Comparison of ENCODE assay signal across 9 mouse cellular contexts in the genomic region with DNA sequence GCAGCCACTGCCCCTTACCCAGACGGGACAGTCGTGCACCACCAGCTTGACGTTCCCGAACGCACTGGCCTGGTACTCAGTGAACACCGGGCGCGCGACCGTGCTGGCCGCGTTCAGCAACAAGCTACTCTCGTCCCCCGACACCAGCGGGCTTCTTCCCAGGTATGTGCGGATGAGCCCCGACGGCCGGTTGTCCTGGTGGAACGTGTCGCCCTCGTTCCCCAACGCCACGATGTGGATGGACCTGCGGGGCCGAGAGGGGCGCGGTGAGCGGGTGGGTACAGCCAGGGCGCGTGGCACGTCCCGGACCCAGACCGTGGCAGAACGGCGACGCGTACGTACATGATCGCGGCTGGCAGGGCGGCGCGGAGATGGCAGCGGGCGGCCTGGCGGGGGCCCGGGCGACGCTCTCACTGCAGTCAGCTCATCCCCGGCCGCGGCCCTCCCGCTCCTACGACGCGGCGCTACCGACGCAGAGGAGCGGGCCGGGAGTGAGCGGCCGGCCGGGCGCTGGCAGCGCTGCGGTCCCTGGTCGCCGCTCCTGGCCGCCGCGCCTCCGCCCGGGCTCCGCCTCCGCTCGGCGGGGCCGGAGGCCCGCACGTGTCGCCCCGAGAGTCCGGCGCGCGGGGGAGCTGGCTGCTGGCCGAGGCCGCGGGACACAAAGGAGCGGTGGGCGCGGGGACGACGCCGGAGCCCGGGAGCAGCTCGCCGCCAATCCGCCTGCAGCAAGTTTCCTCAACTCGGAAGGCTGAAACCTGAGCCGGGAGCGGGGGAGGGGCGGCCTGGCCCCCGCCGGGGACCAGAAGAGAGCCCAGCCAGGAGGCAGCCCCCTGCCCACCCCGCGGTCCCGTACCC. TPM values are rescaled to one million over a fixed set of nuclear protein-coding genes. Genes with fewer than 3 reads are reported as not detected.
DNase-seq lines count a peak whose midpoint lies in the region; ATAC-seq and TF ChIP-seq lines count a peak whose summit lies in the region.
"Had no signal": no experiment of that assay in that cellular context is flagged by ENCODE, and none has a peak within 500 bp of the region (broad histone marks: within the 10 kb centered on the region; RNA-seq: fewer than 3 reads in every experiment).

A gene (minus strand): TSS at position 737 of the 855 bp plus-strand sequence.

- peak within 1 kb of the TSS; percentile 96 for H3K9ac ChIP-seq in forebrain, embryonic 14.5 days (ENCODE audit: low read length)
- peak within 1 kb of the TSS; percentile 91 for H3K9ac ChIP-seq in heart, postnatal 0 days (replicated peaks; ENCODE audit: low read depth, low read length)
- H3K9ac ChIP-seq in liver, embryonic 14.5 days (replicated peaks), result peak within 1 kb of the TSS; percentile 61
- peak within 1 kb of the TSS; percentile 96 for H3K9ac ChIP-seq in neural tube, embryonic 12.5 days

- peaks cover 16% of the 10 kb centered on the region for H3K4me1 ChIP-seq in forebrain, embryonic 14.5 days (ENCODE audit: control insufficient read depth, insufficient read depth, low read length)
- peaks cover 12% of the 10 kb centered on the region for H3K4me1 ChIP-seq in heart, postnatal 0 days (ENCODE audit: control insufficient read depth, insufficient read depth)
- H3K4me1 ChIP-seq in liver, embryonic 14.5 days (replicated peaks; ENCODE audit: control insufficient read depth in 2 of 2, insufficient read depth in 2 of 2, low read length in 1 of 2), result peaks cover 0 to 4% of the 10 kb centered on the region in 2 experiments; a peak in 2 of 4 replicates
- peaks cover 17% of the 10 kb centered on the region for H3K4me1 ChIP-seq in neural tube, embryonic 12.5 days

- H3K4me3 ChIP-seq in forebrain, embryonic 14.5 days (ENCODE audit: low read depth, low read length), result peak within 1 kb of the TSS; percentile 83
- H3K4me3 ChIP-seq in heart, postnatal 0 days (ENCODE audit: low read depth, low read length), result peak within 1 kb of the TSS; percentile 81
- peak within 1 kb of the TSS; percentile 60 to 77 for H3K4me3 ChIP-seq in liver, embryonic 14.5 days (ENCODE audit: insufficient read depth in 1 of 2, low read depth in 2 of 2, low read length in 2 of 2)
- peak within 1 kb of the TSS; percentile 73 for H3K4me3 ChIP-seq in neural tube, embryonic 12.5 days

- H3K36me3 ChIP-seq in forebrain, embryonic 14.5 days (ENCODE audit: control insufficient read depth, insufficient read depth, low read length), result peaks cover 6% of the 10 kb centered on the region
- H3K36me3 ChIP-seq in heart, postnatal 0 days (replicated peaks; ENCODE audit: control insufficient read depth, insufficient read depth, low read length), result peaks cover 12% of the 10 kb centered on the region; the same call in 1 of the 2 replicates
- H3K36me3 ChIP-seq in liver, embryonic 14.5 days (replicated peaks; ENCODE audit: control insufficient read depth, insufficient read depth, low read depth), result no peaks in the 10 kb centered on the region
- H3K36me3 ChIP-seq in neural tube, embryonic 12.5 days, result peaks cover 8% of the 10 kb centered on the region

- peak within 1 kb of the TSS; percentile 71 for H3K4me2 ChIP-seq in forebrain, embryonic 14.5 days (ENCODE audit: low read length)
- H3K4me2 ChIP-seq in heart, postnatal 0 days (ENCODE audit: low read depth, low read length), result peak within 1 kb of the TSS; percentile 73
- peak within 1 kb of the TSS; percentile 71 for H3K4me2 ChIP-seq in liver, embryonic 14.5 days (ENCODE audit: low read depth)
- H3K4me2 ChIP-seq in neural tube, embryonic 12.5 days (replicated peaks), result peak within 1 kb of the TSS; percentile 60

- under 1% methylated on average over 61 of the region's 110 CpGs for WGBS in forebrain, embryonic 14.5 days
- under 1% methylated on average over 89 of the region's 110 CpGs for whole genome bisulfite sequencing in heart, postnatal 0 days
- WGBS in liver, embryonic 14.5 days (ENCODE audit: insufficient replicate concordance), result under 1% methylated on average over 94 of the region's 110 CpGs
- WGBS in neural tube, embryonic 12.5 days, result under 1% methylated on average over 110 of the region's 110 CpGs

- no peaks in the 10 kb centered on the region for H3K9me3 ChIP-seq in forebrain, embryonic 14.5 days (replicated peaks; ENCODE audit: control insufficient read depth, low read length)
- no peaks in the 10 kb centered on the region for H3K9me3 ChIP-seq in heart, postnatal 0 days (replicated peaks; ENCODE audit: control insufficient read depth, low read length)
- no peaks in the 10 kb centered on the region for H3K9me3 ChIP-seq in liver, embryonic 14.5 days (ENCODE audit: control insufficient read depth, low read length)
- H3K9me3 ChIP-seq in neural tube, embryonic 12.5 days, result no peaks in the 10 kb centered on the region

- no peak for TF ChIP-seq CTCF in heart, postnatal 0 days (IDR thresholded peaks at IDR 0.05; ENCODE audit: low read depth)
- no peak for TF ChIP-seq CTCF in liver, embryonic 14.5 days (IDR thresholded peaks at IDR 0.05; ENCODE audit: low read depth)

- peak within 1 kb of the TSS; percentile 99 for H3K27ac ChIP-seq in forebrain, embryonic 14.5 days (ENCODE audit: low read depth, low read length)
- peak within 1 kb of the TSS; percentile 98 for H3K27ac ChIP-seq in heart, postnatal 0 days (ENCODE audit: low read depth)
- no peak within 1 kb of the TSS for H3K27ac ChIP-seq in liver, embryonic 14.5 days
- H3K27ac ChIP-seq in neural tube, embryonic 12.5 days, result peak within 1 kb of the TSS; percentile 99
- H3K27ac ChIP-seq: macrophage had no signal

- H3K27me3 ChIP-seq in forebrain, embryonic 14.5 days (replicated peaks; ENCODE audit: control insufficient read depth, insufficient read depth, low read length), result no peaks in the 10 kb centered on the region
- no peaks in the 10 kb centered on the region for H3K27me3 ChIP-seq in heart, postnatal 0 days (ENCODE audit: control insufficient read depth, insufficient read depth, low read length)
- H3K27me3 ChIP-seq in liver, embryonic 14.5 days (ENCODE audit: control insufficient read depth, insufficient read depth, low read length), result peaks cover 4% of the 10 kb centered on the region
- H3K27me3 ChIP-seq in neural tube, embryonic 12.5 days (replicated peaks), result no peaks in the 10 kb centered on the region

- peak; percentile 71 for DNase-seq in ES-CJ7 (ENCODE audit: low read depth, low spot score)
- DNase-seq in c-Kit-positive CD71-positive TER-119-positive erythroid progenitor cells, embryonic 14.5 days (ENCODE audit: low spot score), result peak; percentile 60
- peak; percentile 91 for DNase-seq in forebrain, embryonic 14.5 days (ENCODE audit: low spot score)
- DNase-seq in heart, postnatal 0 days (ENCODE audit: low spot score), result peak; percentile 80
- peak; percentile 75 to 85 for DNase-seq in kidney, postnatal 25 days
- DNase-seq in liver, embryonic 14.5 days (ENCODE audit: low read depth in 3 of 3, low spot score in 3 of 3), result peak in 1 of 3 experiments; percentile 17
- peak; percentile 91 for DNase-seq in testis, postnatal 10 days (ENCODE audit: low spot score)

- ATAC-seq in forebrain, embryonic 14.5 days, result peak; percentile 87
- ATAC-seq in heart, postnatal 0 days (ENCODE audit: insufficient read depth, low read depth), result peak; percentile 86
- peak; percentile 79 for ATAC-seq in liver, embryonic 14.5 days (ENCODE audit: insufficient read depth)
- peak; percentile 90 for ATAC-seq in neural tube, embryonic 12.5 days (ENCODE audit: low FRiP score, low read depth)

- no peak for TF ChIP-seq EP300 in heart, postnatal 0 days (IDR thresholded peaks at IDR 0.05; ENCODE audit: low read depth)
- TF ChIP-seq EP300 in liver, embryonic 14.5 days (IDR thresholded peaks at IDR 0.05; ENCODE audit: low read depth), result no peak

RNA-seq across cellular contexts. Expression of the gene that starts here (rescaled TPM):
- polyA plus RNA-seq in forebrain, embryonic 14.5 days (2014; fragmentation: Nextera tagmentation; extraction: Ambion mirVana), result 38.3 and 40.2 TPM in 2 replicates
- total RNA-seq in heart, postnatal 0 days (2014; rRNA removed; ENCODE audit: low replicate concordance), result 27.1 and 29.8 TPM in 2 replicates
- 12.9 and 13.7 TPM in 2 replicates for polyA plus RNA-seq in heart, postnatal 0 days (2015; fragmentation: Nextera tagmentation; extraction: Ambion mirVana)
- 1.2 and 1.9 TPM in 2 replicates for polyA plus RNA-seq in liver, embryonic 14.5 days (2012; rRNA removed)
- 3.4 and 4.0 TPM in 2 replicates for polyA plus RNA-seq in liver, embryonic 14.5 days (2014; fragmentation: Nextera tagmentation; extraction: Ambion mirVana)
- polyA plus RNA-seq in neural tube, embryonic 12.5 days (2016; fragmentation: Nextera tagmentation; extraction: Ambion mirVana), result 45.0 and 45.9 TPM in 2 replicates
